ENCODE assay signal across 8 mouse cellular contexts in the genomic region with DNA sequence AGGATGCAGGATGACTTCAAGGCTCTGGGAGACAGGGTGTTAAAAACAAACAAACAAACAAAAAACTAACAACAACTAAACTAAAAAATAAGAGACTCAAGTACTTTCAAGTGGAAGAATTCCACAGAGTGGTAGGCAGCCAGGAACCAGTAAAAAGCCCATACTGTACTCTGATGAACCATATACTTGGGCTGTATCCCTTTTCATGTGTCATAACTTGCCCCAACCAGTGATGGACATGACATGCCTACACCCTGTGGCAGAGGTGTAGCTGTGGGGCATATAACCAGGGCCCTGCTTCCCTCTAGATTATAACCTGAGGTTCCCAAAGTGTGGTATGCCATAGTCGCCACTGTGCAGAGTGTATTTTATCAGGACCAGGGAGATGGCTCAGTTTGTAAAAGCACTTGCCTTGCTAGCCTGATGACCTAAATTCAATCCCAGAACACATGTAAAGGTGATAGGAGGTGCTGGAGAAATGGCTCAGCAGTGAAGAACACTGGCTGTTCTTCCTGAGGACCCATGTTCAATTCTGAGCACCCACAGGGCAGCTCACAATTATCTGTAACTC. TPM values are rescaled to one million over a fixed set of nuclear protein-coding genes. Genes with fewer than 3 reads are reported as not detected.
A peak's percentile ranks its signal among the peaks of the same experiment; 100 is the strongest.
DNase-seq lines count a peak whose midpoint lies in the region; ATAC-seq and TF ChIP-seq lines count a peak whose summit lies in the region.

No protein-coding gene starts in this region.

- no peak overlapping the region for H3K9ac ChIP-seq in heart, adult 2 months (ENCODE audit: low read depth, low read length)
- H3K9ac ChIP-seq in ES-Bruce4 (ENCODE audit: low read depth, poor library complexity, severe bottlenecking), result no peak overlapping the region
- H3K9ac ChIP-seq in forebrain, embryonic 16.5 days (replicated peaks; ENCODE audit: low read depth, low read length), result peak overlapping the region; percentile 88
- peak overlapping the region; percentile 10; the same call in 1 of the 2 replicates for H3K9ac ChIP-seq in liver, embryonic 16.5 days (ENCODE audit: low read depth, low read length)

- no peaks in the 10 kb centered on the region for H3K79me2 ChIP-seq in heart, adult 2 months (replicated peaks; ENCODE audit: control insufficient read depth, insufficient read depth, low read length)

- peaks cover 3% of the 10 kb centered on the region; the same call in 1 of the 2 replicates for H3K27me3 ChIP-seq in heart, embryonic 10.5 days (ENCODE audit: insufficient read depth, poor library complexity, severe bottlenecking)
- 0 out of 2 replicates have a peak, but pooled peaks cover 3% of the 10 kb centered on the region for H3K27me3 ChIP-seq in heart, adult 2 months (ENCODE audit: control insufficient read depth, insufficient read depth, low read length)
- no peaks in the 10 kb centered on the region; the same call in 1 of the 2 replicates for H3K27me3 ChIP-seq in ES-Bruce4 (ENCODE audit: control insufficient read depth, insufficient read depth, low read length, poor library complexity, severe bottlenecking)
- no peaks in the 10 kb centered on the region for H3K27me3 ChIP-seq in forebrain, embryonic 16.5 days (replicated peaks; ENCODE audit: control insufficient read depth, insufficient read depth, low read length)
- no peaks in the 10 kb centered on the region for H3K27me3 ChIP-seq in liver, embryonic 16.5 days (ENCODE audit: control insufficient read depth, insufficient read depth, low read depth, low read length)

- peak overlapping the region; percentile 74 for H3K4me3 ChIP-seq in heart, embryonic 10.5 days
- no peak overlapping the region for H3K4me3 ChIP-seq in heart, adult 2 months
- H3K4me3 ChIP-seq in ES-Bruce4 (ENCODE audit: low read depth, low read length), result no peak overlapping the region
- peak overlapping the region; percentile 86 for H3K4me3 ChIP-seq in forebrain, embryonic 16.5 days (replicated peaks; ENCODE audit: low read length)
- H3K4me3 ChIP-seq in liver, embryonic 16.5 days (ENCODE audit: low read depth, low read length), result peak overlapping the region; percentile 98

- no peak overlapping the region for H3K27ac ChIP-seq in heart, embryonic 10.5 days
- H3K27ac ChIP-seq in heart, adult 2 months, result no peak overlapping the region
- no peak overlapping the region for H3K27ac ChIP-seq in ES-Bruce4 (ENCODE audit: insufficient read depth, low read length)
- no peak overlapping the region for H3K27ac ChIP-seq in forebrain, embryonic 16.5 days (ENCODE audit: low read length)
- H3K27ac ChIP-seq in liver, embryonic 16.5 days (ENCODE audit: low read length), result peak overlapping the region; percentile 91

- no peak for TF ChIP-seq EP300 in heart, adult 2 months (IDR thresholded peaks at IDR 0.05; ENCODE audit: insufficient read depth, low read depth, low read length)
- TF ChIP-seq EP300 in ES-Bruce4 (IDR thresholded peaks at IDR 0.05; ENCODE audit: insufficient read depth, low read depth, low read length), result no peak

- no peak for TF ChIP-seq CTCF in heart, adult 2 months (IDR thresholded peaks at IDR 0.05)
- no peak for TF ChIP-seq CTCF in ES-Bruce4 (IDR thresholded peaks at IDR 0.05; ENCODE audit: low read depth, low read length)

- TF ChIP-seq POLR2A in heart, adult 2 months (IDR thresholded peaks at IDR 0.05; ENCODE audit: insufficient read depth, low read depth, low read length), result no peak
- TF ChIP-seq POLR2A in ES-Bruce4 (IDR thresholded peaks at IDR 0.05; ENCODE audit: insufficient read depth, low read length), result peak; percentile 4

- no peak for DNase-seq in heart, embryonic 10.5 days (ENCODE audit: low spot score)
- no peak for DNase-seq in heart, adult 2 months
- no peak for DNase-seq in thymus, postnatal 10 days (ENCODE audit: low spot score in 2 of 2)
- no peak for DNase-seq in frontal cortex, postnatal 14 days (ENCODE audit: low spot score in 2 of 2)
- DNase-seq in kidney, postnatal 14 days, result no peak

- 59% methylated on average over 1 of the region's 1 CpGs for WGBS in heart, embryonic 10.5 days
- WGBS in heart, adult 2 months, result 89% methylated on average over 1 of the region's 1 CpGs
- 85% methylated on average over 1 of the region's 1 CpGs for WGBS in forebrain, embryonic 16.5 days
- 33% methylated on average over 1 of the region's 1 CpGs for WGBS in liver, embryonic 16.5 days (ENCODE audit: insufficient replicate concordance)

- H3K36me3 ChIP-seq in heart, embryonic 10.5 days, result no peaks in the 10 kb centered on the region
- no peaks in the 10 kb centered on the region for H3K36me3 ChIP-seq in heart, adult 2 months (ENCODE audit: control insufficient read depth, insufficient read depth, low read length)
- no peaks in the 10 kb centered on the region for H3K36me3 ChIP-seq in ES-Bruce4 (ENCODE audit: control insufficient read depth, insufficient read depth, low read length, poor library complexity, severe bottlenecking)
- no peaks in the 10 kb centered on the region for H3K36me3 ChIP-seq in forebrain, embryonic 16.5 days (ENCODE audit: control insufficient read depth, insufficient read depth)
- H3K36me3 ChIP-seq in liver, embryonic 16.5 days (ENCODE audit: control insufficient read depth, insufficient read depth), result no peaks in the 10 kb centered on the region

- H3K9me3 ChIP-seq in heart, embryonic 10.5 days, result no peaks in the 10 kb centered on the region
- no peaks in the 10 kb centered on the region for H3K9me3 ChIP-seq in ES-Bruce4 (replicated peaks; ENCODE audit: control insufficient read depth, insufficient read depth, low read length, poor library complexity, severe bottlenecking)
- H3K9me3 ChIP-seq in forebrain, embryonic 16.5 days (ENCODE audit: control insufficient read depth, low read length), result no peaks in the 10 kb centered on the region
- H3K9me3 ChIP-seq in liver, embryonic 16.5 days (replicated peaks; ENCODE audit: control insufficient read depth, low read length), result no peaks in the 10 kb centered on the region

- intact Hi-C loops in heart, adult 2 months (cut with DNase I), result no loop called here

- H3K4me1 ChIP-seq in heart, embryonic 10.5 days, result 0 out of 2 replicates have a peak, but pooled peaks cover 14% of the 10 kb centered on the region
- H3K4me1 ChIP-seq in heart, adult 2 months (ENCODE audit: control insufficient read depth, insufficient read depth, low read length), result peaks cover 1% of the 10 kb centered on the region; the same call in 1 of the 2 replicates
- H3K4me1 ChIP-seq in ES-Bruce4 (ENCODE audit: control insufficient read depth, insufficient read depth, low read length), result no peaks in the 10 kb centered on the region
- peaks cover 17% of the 10 kb centered on the region for H3K4me1 ChIP-seq in forebrain, embryonic 16.5 days (replicated peaks; ENCODE audit: control insufficient read depth, insufficient read depth, low read length)
- H3K4me1 ChIP-seq in liver, embryonic 16.5 days (ENCODE audit: control insufficient read depth, low read depth, low read length), result peaks cover 52% of the 10 kb centered on the region

- peak overlapping the region; percentile 79 for H3K4me2 ChIP-seq in forebrain, embryonic 16.5 days (ENCODE audit: low read length)
- H3K4me2 ChIP-seq in liver, embryonic 16.5 days (ENCODE audit: low read depth, low read length), result peak overlapping the region; percentile 90

- ATAC-seq in forebrain, embryonic 16.5 days, result peak; percentile 53
- peak; percentile 4; the same call in 1 of the 2 replicates for ATAC-seq in liver, embryonic 16.5 days (ENCODE audit: low read depth)

RNA-seq across cellular contexts. Expression of a gene that starts 29.6 kb away (rescaled TPM):
- 10.3 and 10.9 TPM in 2 replicates for polyA plus RNA-seq in heart, embryonic 10.5 days (2016; fragmentation: Nextera tagmentation; extraction: Ambion mirVana)
- total RNA-seq in heart, adult 2 months (2021), result 1 to 10 TPM; 1.4 to 1.5 TPM
- polyA plus RNA-seq in heart, adult 2 months (2012; rRNA removed), result 0.78 and 0.97 TPM in 2 replicates
- polyA plus RNA-seq in ES-Bruce4 (2011; ENCODE audit: insufficient read depth, insufficient read length, low read depth, missing spikeins), result 19.1 and 24.7 TPM in 2 replicates
- polyA plus RNA-seq in forebrain, embryonic 16.5 days (2015; fragmentation: Nextera tagmentation; extraction: Ambion mirVana), result 12.0 and 12.8 TPM in 2 replicates
- polyA plus RNA-seq in liver, embryonic 16.5 days (2015; fragmentation: Nextera tagmentation; extraction: Ambion mirVana), result 12.4 and 13.1 TPM in 2 replicates

RNA-seq across cellular contexts. Expression of a gene that starts 29.6 kb away (rescaled TPM):
- polyA plus RNA-seq in heart, embryonic 10.5 days (2016; fragmentation: Nextera tagmentation; extraction: Ambion mirVana), result 33.2 and 39.9 TPM in 2 replicates
- 1 to 10 TPM; 1.3 to 1.5 TPM for total RNA-seq in heart, adult 2 months (2021)
- 0.70 and 1.3 TPM in 2 replicates for polyA plus RNA-seq in heart, adult 2 months (2012; rRNA removed)
- 18.0 and 20.0 TPM in 2 replicates for polyA plus RNA-seq in ES-Bruce4 (2011; ENCODE audit: insufficient read depth, insufficient read length, low read depth, missing spikeins)
- 28.3 and 35.4 TPM in 2 replicates for polyA plus RNA-seq in forebrain, embryonic 16.5 days (2015; fragmentation: Nextera tagmentation; extraction: Ambion mirVana)
- polyA plus RNA-seq in liver, embryonic 16.5 days (2015; fragmentation: Nextera tagmentation; extraction: Ambion mirVana), result 47.7 and 60.8 TPM in 2 replicates

Comparison
In these comparisons a context has a peak if more than half of its experiments do, and no peak if none do; other contexts are left out.
1. H3K4me3 ChIP-seq: peak in heart, embryonic 10.5 days (single experiment), forebrain, embryonic 16.5 days (single experiment) and liver, embryonic 16.5 days (single experiment); none in heart, adult 2 months (single experiment) and ES-Bruce4 (single experiment).
2. H3K9ac ChIP-seq: peak in forebrain, embryonic 16.5 days (single experiment) and liver, embryonic 16.5 days (single experiment); none in heart, adult 2 months (single experiment) and ES-Bruce4 (single experiment).